Mouse (Mus musculus): ENCODE measurements at regions not wholly inside any gene's neighbourhood (a gene's known extent, or its start where the extent isn't known, plus 50 kb on each side); places are given as distances from the start of the nearest gene placed in this dataset.

- no peak for DNase-seq (ENCODE audit: low spot score)
- ATAC-seq (ENCODE audit: low FRiP score, low TSS enrichment) = no peak
Observed at GRCm38 (mm10) chr12:93151530-93151929, 1302.6 kb upstream of the Sel1l start.

DNA sequence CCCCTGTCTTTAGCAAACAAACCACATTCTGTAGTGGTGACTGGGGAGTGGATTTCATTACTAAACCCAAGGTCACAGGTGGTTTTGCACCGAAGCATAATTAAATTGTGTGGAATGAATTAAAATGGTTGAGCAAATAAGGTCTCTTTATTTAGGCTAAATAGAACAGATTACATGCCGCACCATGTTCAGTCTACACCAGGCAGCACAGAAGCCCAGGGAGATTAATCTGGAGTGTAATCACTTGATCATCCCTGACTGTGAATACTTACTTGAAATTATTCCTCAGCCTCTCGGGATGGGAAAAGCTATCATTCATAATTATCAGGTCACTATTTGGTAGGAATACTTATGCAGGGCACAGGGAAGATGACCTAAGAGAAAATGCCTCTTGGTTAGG lies 1293.3 kb upstream of the Sel1l start:
- no peak for ATAC-seq (ENCODE audit: low FRiP score, low TSS enrichment)
- no peak for TF ChIP-seq EP300 (optimal IDR thresholded peaks at IDR 0.05)

More at GRCm38 (mm10) chr12:93151530-93151929, 1302.6 kb upstream of the Sel1l start:
- Histone ChIP-seq H3K27ac (replicated peaks) (no peak overlapping the region), H3K27me3 (ENCODE audit: control insufficient read depth, insufficient read depth, low read length) (no peaks in the 10 kb centered on the region), H3K4me2 (replicated peaks; ENCODE audit: low read depth) (no peak overlapping the region), H3K4me1 (replicated peaks; ENCODE audit: control insufficient read depth, insufficient read depth) (no peaks in the 10 kb centered on the region), H3K9me3 (ENCODE audit: control insufficient read depth, low read length) (no peaks in the 10 kb centered on the region), H3K9ac (ENCODE audit: low read length) (no peak overlapping the region), H3K36me3 (ENCODE audit: control insufficient read depth, insufficient read depth, low read length) (no peaks in the 10 kb centered on the region), H3K4me3 (ENCODE audit: low read depth, low read length) (no peak overlapping the region)
- WGBS = 79% methylated on average over 7 of the region's 7 CpGs
- TF ChIP-seq CTCF (IDR thresholded peaks at IDR 0.05; ENCODE audit: low read depth) (no peak), EP300 (optimal IDR thresholded peaks at IDR 0.05) (no peak)

GRCm38 (mm10) chr12:93136395-93136794 lies 1287.4 kb upstream of the Sel1l start:
- no peaks in the 10 kb centered on the region for H3K9me3 ChIP-seq (ENCODE audit: control insufficient read depth, low read length)
- no peak for DNase-seq (ENCODE audit: low spot score)
- H3K4me2 ChIP-seq (replicated peaks; ENCODE audit: low read depth) = no peak overlapping the region
- no peak overlapping the region for H3K27ac ChIP-seq (replicated peaks)
- no peak for TF ChIP-seq EP300 (optimal IDR thresholded peaks at IDR 0.05)
- no peak for TF ChIP-seq CTCF (IDR thresholded peaks at IDR 0.05; ENCODE audit: low read depth)
- no peaks in the 10 kb centered on the region for H3K4me1 ChIP-seq (replicated peaks; ENCODE audit: control insufficient read depth, insufficient read depth)
- H3K27me3 ChIP-seq (ENCODE audit: control insufficient read depth, insufficient read depth, low read length) = no peaks in the 10 kb centered on the region
- H3K9ac ChIP-seq (ENCODE audit: low read length) = no peak overlapping the region
- WGBS = 84% methylated on average over 5 of the region's 5 CpGs
- H3K36me3 ChIP-seq (ENCODE audit: control insufficient read depth, insufficient read depth, low read length) = no peaks in the 10 kb centered on the region
- H3K4me3 ChIP-seq (ENCODE audit: low read depth, low read length) = no peak overlapping the region
- ATAC-seq (ENCODE audit: low FRiP score, low TSS enrichment) = no peak

More for the DNA sequence above, 1293.3 kb upstream of the Sel1l start:
- Histone ChIP-seq H3K4me1 (replicated peaks; ENCODE audit: control insufficient read depth, insufficient read depth) (no peaks in the 10 kb centered on the region), H3K27ac (replicated peaks) (no peak overlapping the region), H3K9ac (ENCODE audit: low read length) (no peak overlapping the region), H3K9me3 (ENCODE audit: control insufficient read depth, low read length) (no peaks in the 10 kb centered on the region), H3K27me3 (ENCODE audit: control insufficient read depth, insufficient read depth, low read length) (no peaks in the 10 kb centered on the region), H3K4me2 (replicated peaks; ENCODE audit: low read depth) (no peak overlapping the region), H3K36me3 (ENCODE audit: control insufficient read depth, insufficient read depth, low read length) (no peaks in the 10 kb centered on the region), H3K4me3 (ENCODE audit: low read depth, low read length) (no peak overlapping the region)
- DNase-seq (ENCODE audit: low spot score) = no peak
- 48% methylated on average over 3 of the region's 3 CpGs for WGBS

DNA sequence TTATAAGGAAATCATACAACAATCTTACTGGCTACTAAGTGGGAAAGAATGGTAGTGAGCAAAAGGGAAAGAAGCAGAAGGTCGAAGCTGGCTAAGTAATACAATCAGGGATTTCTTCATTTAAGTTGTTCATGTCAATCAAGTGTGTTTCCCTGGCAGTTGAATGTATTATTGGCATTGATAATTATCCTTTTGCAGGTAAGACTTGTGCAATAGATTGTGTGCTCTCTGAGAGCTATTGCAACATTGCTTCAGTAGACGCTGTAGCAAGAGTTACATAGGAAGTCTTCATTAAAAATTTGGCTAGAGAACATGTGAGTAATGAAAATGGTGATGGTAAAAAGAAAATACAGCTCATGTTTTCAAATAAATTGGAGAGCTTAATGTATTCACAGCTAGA lies 1273.3 kb upstream of the Sel1l start:
- DNase-seq (ENCODE audit: low spot score) = no peak
- TF ChIP-seq EP300 (optimal IDR thresholded peaks at IDR 0.05) (no peak), CTCF (IDR thresholded peaks at IDR 0.05; ENCODE audit: low read depth) (no peak)

GRCm38 (mm10) chr12:93088031-93088790 lies 1239.3 kb upstream of the Sel1l start:
- DNase-seq (ENCODE audit: low spot score) = no peak

More for the DNA sequence above, 1273.3 kb upstream of the Sel1l start:
- Histone ChIP-seq H3K36me3 (ENCODE audit: control insufficient read depth, insufficient read depth, low read length) (no peaks in the 10 kb centered on the region), H3K4me3 (ENCODE audit: low read depth, low read length) (no peak overlapping the region), H3K4me2 (replicated peaks; ENCODE audit: low read depth) (no peak overlapping the region), H3K9ac (ENCODE audit: low read length) (no peak overlapping the region), H3K27me3 (ENCODE audit: control insufficient read depth, insufficient read depth, low read length) (no peaks in the 10 kb centered on the region), H3K9me3 (ENCODE audit: control insufficient read depth, low read length) (no peaks in the 10 kb centered on the region), H3K27ac (replicated peaks) (no peak overlapping the region), H3K4me1 (replicated peaks; ENCODE audit: control insufficient read depth, insufficient read depth) (no peaks in the 10 kb centered on the region)
- 84% methylated on average over 2 of the region's 2 CpGs for WGBS
- ATAC-seq (ENCODE audit: low FRiP score, low TSS enrichment) = no peak

DNA sequence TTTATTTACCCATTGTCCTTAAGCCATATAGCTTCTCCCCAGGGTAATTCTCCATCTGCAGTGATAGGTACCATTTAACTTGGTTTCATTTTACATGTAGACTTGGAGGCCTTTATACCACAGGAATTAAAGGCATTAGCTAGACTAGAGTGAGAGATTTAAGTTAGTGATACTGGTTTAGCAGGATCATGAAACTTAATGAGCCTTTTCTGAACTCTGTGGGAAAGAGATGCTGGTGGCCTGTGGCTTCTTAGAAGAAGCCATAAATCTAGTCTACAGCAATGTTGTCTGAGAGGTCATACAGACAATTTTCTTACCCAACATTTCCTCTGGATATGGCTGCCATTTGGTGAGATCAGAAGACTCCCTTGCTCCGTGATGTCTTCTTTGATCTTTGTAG lies 1214.9 kb upstream of the Sel1l start:
- H3K4me3 ChIP-seq (ENCODE audit: low read depth, low read length) = no peak overlapping the region
- no peaks in the 10 kb centered on the region for H3K9me3 ChIP-seq (ENCODE audit: control insufficient read depth, low read length)
- no peak for TF ChIP-seq CTCF (IDR thresholded peaks at IDR 0.05; ENCODE audit: low read depth)
- TF ChIP-seq EP300 (optimal IDR thresholded peaks at IDR 0.05) = no peak
- no peak for ATAC-seq (ENCODE audit: low FRiP score, low TSS enrichment)
- no peaks in the 10 kb centered on the region for H3K36me3 ChIP-seq (ENCODE audit: control insufficient read depth, insufficient read depth, low read length)
- no peaks in the 10 kb centered on the region for H3K4me1 ChIP-seq (replicated peaks; ENCODE audit: control insufficient read depth, insufficient read depth)
- no peak overlapping the region for H3K4me2 ChIP-seq (replicated peaks; ENCODE audit: low read depth)
- WGBS = 66% methylated on average over 1 of the region's 1 CpGs
- DNase-seq (ENCODE audit: low spot score) = no peak
- H3K27ac ChIP-seq (replicated peaks) = no peak overlapping the region
- no peak overlapping the region for H3K9ac ChIP-seq (ENCODE audit: low read length)
- H3K27me3 ChIP-seq (ENCODE audit: control insufficient read depth, insufficient read depth, low read length) = no peaks in the 10 kb centered on the region

More at GRCm38 (mm10) chr12:93088031-93088790, 1239.3 kb upstream of the Sel1l start:
- no peak for ATAC-seq (ENCODE audit: low FRiP score, low TSS enrichment)
- WGBS = 57% methylated on average over 5 of the region's 5 CpGs
- Histone ChIP-seq H3K4me1 (replicated peaks; ENCODE audit: control insufficient read depth, insufficient read depth) (no peaks in the 10 kb centered on the region), H3K4me3 (ENCODE audit: low read depth, low read length) (no peak overlapping the region), H3K36me3 (ENCODE audit: control insufficient read depth, insufficient read depth, low read length) (no peaks in the 10 kb centered on the region), H3K27ac (replicated peaks) (no peak overlapping the region), H3K9ac (ENCODE audit: low read length) (no peak overlapping the region), H3K27me3 (ENCODE audit: control insufficient read depth, insufficient read depth, low read length) (no peaks in the 10 kb centered on the region), H3K9me3 (ENCODE audit: control insufficient read depth, low read length) (no peaks in the 10 kb centered on the region), H3K4me2 (replicated peaks; ENCODE audit: low read depth) (no peak overlapping the region)
- TF ChIP-seq EP300 (optimal IDR thresholded peaks at IDR 0.05) (no peak), CTCF (IDR thresholded peaks at IDR 0.05; ENCODE audit: low read depth) (no peak)
